Mouse (Mus musculus) hindbrain, embryonic 14.5 days (tissue): Measurements from ENCODE around the gene Slc25a3. TPM values are rescaled to one million over a fixed set of nuclear protein-coding genes. Genes with fewer than 3 reads are reported as not detected.

Experiments used
- ATAC-seq: fragments of 200-750 bp; cut with Nextera tagmentation; 2 replicates; pipeline ENCODE4 v1.8.0; 2017; ENCODE audit warnings: moderate number of reproducible peaks, mild to moderate bottlenecking, moderate TSS enrichment, moderate library complexity; ENCODE audit not compliant: low FRiP score
- DNase-seq: peaks from one replicate; pipeline ENCODE4 v3.0.0-alpha.2; 2015; ENCODE audit warnings: low spot score
- H3K27ac ChIP-seq: fragments of 300-500 bp; sonication (generic); 2 replicates; pipeline ENCODE4 v1.5.1; 2014; ENCODE audit warnings: mild to moderate bottlenecking, moderate library complexity
- H3K27me3 ChIP-seq: fragments of 300-500 bp; sonication (generic); 2 replicates; pipeline ENCODE4 v1.6.1; 2014; ENCODE audit warnings: mild to moderate bottlenecking, low read length, mixed read lengths; ENCODE audit not compliant: control insufficient read depth, insufficient read depth
- H3K36me3 ChIP-seq: fragments of 300-500 bp; sonication (generic); replicated peaks from 2 replicates; pipeline ENCODE4 v1.6.1; 2014; ENCODE audit not compliant: control insufficient read depth, insufficient read depth
- H3K4me1 ChIP-seq: fragments of 300-500 bp; sonication (generic); replicated peaks from 2 replicates; pipeline ENCODE4 v1.6.1; 2014; ENCODE audit warnings: antibody characterized with exemption, low read length, mixed read lengths; ENCODE audit not compliant: control insufficient read depth, insufficient read depth
- H3K4me2 ChIP-seq: fragments of 300-500 bp; sonication (generic); replicated peaks from 2 replicates; pipeline ENCODE4 v1.6.1; 2014; ENCODE audit warnings: mild to moderate bottlenecking, moderate library complexity
- H3K4me3 ChIP-seq: fragments of 300-500 bp; sonication (generic); replicated peaks from 2 replicates; pipeline ENCODE4 v1.5.1; 2014; ENCODE audit warnings: mild to moderate bottlenecking, low read length
- H3K9ac ChIP-seq: fragments of 300-500 bp; sonication (generic); 2 replicates; pipeline ENCODE4 v1.6.1; 2014
- H3K9me3 ChIP-seq: fragments of 300-500 bp; sonication (generic); 2 replicates; pipeline ENCODE4 v1.6.1; 2016; ENCODE audit warnings: low read length; ENCODE audit not compliant: control insufficient read depth
- WGBS: fragments of 180-500 bp; shearing (Covaris S2); extraction: QIAGEN DNeasy Blood & Tissue Kit; methylation state at CpG from one replicate; pipeline ENCODE4 v1.1.7; 2014; 5-methylcytosine and 5-hydroxymethylcytosine counted together
- polyA plus RNA-seq: library from polyadenylated mRNA; unstranded; fragments of >200 nt; fragmentation: Nextera tagmentation; extraction: Ambion mirVana; gene quantifications from 2 replicates; pipeline ENCODE4 v1.2.1, GENCODE M21; 2014

Slc25a3 gene
- polyA plus RNA-seq, 1 experiment from 2014 or later = 626 TPM

- H3K27me3 ChIP-seq = no peaks in the 10 kb centered on the region
- ATAC-seq (no peak), DNase-seq (no peak)
- H3K36me3 ChIP-seq = peaks cover 6% of the 10 kb centered on the region
- H3K4me2 ChIP-seq = no peak overlapping the region
- no peaks in the 10 kb centered on the region for H3K4me1 ChIP-seq
- WGBS = 95% methylated on average over 25 of the region's 25 CpGs
- H3K9me3 ChIP-seq = no peaks in the 10 kb centered on the region
- no peak overlapping the region for H3K4me3 ChIP-seq
- H3K27ac ChIP-seq = no peak overlapping the region
- H3K9ac ChIP-seq = no peak overlapping the region
Measured at GRCm38 (mm10) chr10:91101936-91102335, 21.9 kb downstream of the Slc25a3 start.

- DNase-seq (no peak), ATAC-seq (no peak)
- H3K36me3 ChIP-seq = peaks cover 12% of the 10 kb centered on the region
- no peaks in the 10 kb centered on the region for H3K9me3 ChIP-seq
- no peak overlapping the region for H3K9ac ChIP-seq
- WGBS = 86% methylated on average over 1 of the region's 1 CpGs
- H3K4me3 ChIP-seq = no peak overlapping the region
- H3K4me2 ChIP-seq = no peak overlapping the region
- H3K4me1 ChIP-seq = no peaks in the 10 kb centered on the region
- H3K27ac ChIP-seq = no peak overlapping the region
- no peaks in the 10 kb centered on the region for H3K27me3 ChIP-seq
Measured at GRCm38 (mm10) chr10:91100101-91100500, 23.8 kb downstream of the Slc25a3 start.

GRCm38 (mm10) chr10:91098056-91098455, 25.8 kb downstream of the Slc25a3 start:
- no peak overlapping the region for H3K4me3 ChIP-seq
- no peaks in the 10 kb centered on the region for H3K4me1 ChIP-seq
- no peak overlapping the region for H3K27ac ChIP-seq
- no peaks in the 10 kb centered on the region for H3K9me3 ChIP-seq
- H3K9ac ChIP-seq = no peak overlapping the region
- H3K36me3 ChIP-seq = peaks cover 12% of the 10 kb centered on the region
- 93% methylated on average over 8 of the region's 8 CpGs for WGBS
- H3K27me3 ChIP-seq = no peaks in the 10 kb centered on the region
- no peak overlapping the region for H3K4me2 ChIP-seq
- ATAC-seq = no peak
- no peak for DNase-seq

- H3K4me1 ChIP-seq = no peaks in the 10 kb centered on the region
- peaks cover 7% of the 10 kb centered on the region; the same call in 1 of the 2 replicates for H3K36me3 ChIP-seq
- no peaks in the 10 kb centered on the region for H3K9me3 ChIP-seq
- no peaks in the 10 kb centered on the region for H3K27me3 ChIP-seq
- 90% methylated on average over 15 of the region's 15 CpGs for WGBS
- ATAC-seq = no peak
- H3K27ac ChIP-seq = no peak overlapping the region
- H3K9ac ChIP-seq = no peak overlapping the region
- no peak overlapping the region for H3K4me3 ChIP-seq
- no peak overlapping the region for H3K4me2 ChIP-seq
- DNase-seq = no peak
Measured at GRCm38 (mm10) chr10:91094251-91095104, 29.4 kb downstream of the Slc25a3 start.

- H3K4me1 ChIP-seq = no peaks in the 10 kb centered on the region
- no peak for ATAC-seq
- no peaks in the 10 kb centered on the region for H3K9me3 ChIP-seq
- H3K9ac ChIP-seq = no peak overlapping the region
- no peaks in the 10 kb centered on the region for H3K27me3 ChIP-seq
- H3K4me3 ChIP-seq = no peak overlapping the region
- WGBS = 81% methylated on average over 4 of the region's 4 CpGs
- no peak for DNase-seq
- H3K36me3 ChIP-seq = peaks cover 7% of the 10 kb centered on the region; the same call in 1 of the 2 replicates
- H3K27ac ChIP-seq = no peak overlapping the region
- no peak overlapping the region for H3K4me2 ChIP-seq
Measured at GRCm38 (mm10) chr10:91092812-91093211, 31.0 kb downstream of the Slc25a3 start.

- WGBS = 48% methylated on average over 12 of the region's 12 CpGs
- Histone ChIP-seq H3K9me3 (no peaks in the 10 kb centered on the region), H3K4me3 (peak overlapping the region; percentile 91), H3K9ac (peak overlapping the region; percentile 66), H3K27ac (peak overlapping the region; percentile 72), H3K4me1 (peaks cover 13% of the 10 kb centered on the region), H3K4me2 (peak overlapping the region; percentile 80), H3K36me3 (peaks cover under 1% of the 10 kb centered on the region), H3K27me3 (no peaks in the 10 kb centered on the region)
- DNase-seq (no peak), ATAC-seq (no peak)
Measured at GRCm38 (mm10) chr10:91083393-91083927, 40.4 kb downstream of the Slc25a3 start.

- H3K9me3 ChIP-seq = no peaks in the 10 kb centered on the region
- peaks cover 8% of the 10 kb centered on the region for H3K36me3 ChIP-seq
- H3K27ac ChIP-seq = peak within 1 kb of the TSS; percentile 87
- H3K27me3 ChIP-seq = no peaks in the 10 kb centered on the region
- peak; percentile 99 for DNase-seq
- H3K4me2 ChIP-seq = peak within 1 kb of the TSS; percentile 80
- under 1% methylated on average over 79 of the region's 87 CpGs for WGBS
- ATAC-seq = peak; percentile 95
- peak within 1 kb of the TSS; percentile 91 for H3K4me3 ChIP-seq
- H3K4me1 ChIP-seq = peaks cover 13% of the 10 kb centered on the region
- H3K9ac ChIP-seq = peak within 1 kb of the TSS; percentile 90
Measured at GRCm38 (mm10) chr10:91082550-91083392, 41.1 kb downstream of the Slc25a3 start, which contains the start of the genes Apaf1 and Ikbip. Gene Apaf1, minus strand, starts transcription at chr10:91082770. Gene Ikbip, plus strand, starts transcription at chr10:91082940.

GRCm38 (mm10) chr10:91081959-91082507, 41.8 kb downstream of the Slc25a3 start:
- peak overlapping the region; percentile 80 for H3K4me2 ChIP-seq
- H3K4me3 ChIP-seq = peak overlapping the region; percentile 91
- H3K9me3 ChIP-seq = no peaks in the 10 kb centered on the region
- no peak for DNase-seq
- H3K27ac ChIP-seq = peak overlapping the region; percentile 87
- under 1% methylated on average over 27 of the region's 27 CpGs for WGBS
- H3K36me3 ChIP-seq = peaks cover 14% of the 10 kb centered on the region
- H3K9ac ChIP-seq = peak overlapping the region; percentile 90
- ATAC-seq = peak; percentile 40
- H3K27me3 ChIP-seq = no peaks in the 10 kb centered on the region
- H3K4me1 ChIP-seq = peaks cover 13% of the 10 kb centered on the region
